Mouse (Mus musculus): Measurements from ENCODE around the gene Camsap3.

DNA sequence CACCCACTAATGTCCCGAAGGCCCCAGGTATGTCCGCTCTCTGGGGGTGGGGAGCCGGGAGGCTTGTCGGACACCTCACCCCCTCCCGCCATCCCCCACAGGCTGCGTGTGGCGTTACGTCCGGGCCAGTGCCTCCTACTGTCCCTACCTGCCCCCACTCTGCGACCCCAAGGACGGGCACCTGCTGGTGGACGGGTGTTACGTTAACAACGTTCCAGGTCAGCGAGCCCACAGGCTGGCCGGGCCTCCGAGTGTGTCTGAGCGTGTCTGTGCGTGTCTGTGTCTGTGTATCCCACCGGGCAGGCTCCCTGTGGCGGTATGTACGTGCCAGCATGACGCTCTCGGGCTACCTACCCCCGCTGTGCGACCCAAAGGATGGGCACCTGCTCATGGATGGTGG, 49.4 kb upstream of the Camsap3 start:
- TF ChIP-seq CTCF (IDR thresholded peaks at IDR 0.05; ENCODE audit: low read depth): no peak
- no peak for TF ChIP-seq EP300 (IDR thresholded peaks at IDR 0.05; ENCODE audit: low read depth)

All from liver, postnatal 0 days (tissue).